Mouse (Mus musculus) thymus, adult 2 months (tissue): ENCODE measurements around the gene Parn.

Experiments
- CTCF ChIP-seq: fragments of 200-500 bp; IDR thresholded peaks from 2 replicates; pipeline ENCODE4 v1.5.1; 2012; ENCODE audit warnings: mild to moderate bottlenecking, control low read depth, low read length, moderate library complexity, borderline replicate concordance; ENCODE audit not compliant: control insufficient read depth, poor library complexity, insufficient read depth; ENCODE audit errors: extremely low read depth
- POLR2A ChIP-seq: fragments of 200-500 bp; IDR thresholded peaks from 2 replicates; pipeline ENCODE4 v1.6.1; 2012; ENCODE audit warnings: mild to moderate bottlenecking, low read length, control low read depth, moderate library complexity; ENCODE audit not compliant: control insufficient read depth, poor library complexity, insufficient read depth; ENCODE audit errors: extremely low read depth

DNA sequence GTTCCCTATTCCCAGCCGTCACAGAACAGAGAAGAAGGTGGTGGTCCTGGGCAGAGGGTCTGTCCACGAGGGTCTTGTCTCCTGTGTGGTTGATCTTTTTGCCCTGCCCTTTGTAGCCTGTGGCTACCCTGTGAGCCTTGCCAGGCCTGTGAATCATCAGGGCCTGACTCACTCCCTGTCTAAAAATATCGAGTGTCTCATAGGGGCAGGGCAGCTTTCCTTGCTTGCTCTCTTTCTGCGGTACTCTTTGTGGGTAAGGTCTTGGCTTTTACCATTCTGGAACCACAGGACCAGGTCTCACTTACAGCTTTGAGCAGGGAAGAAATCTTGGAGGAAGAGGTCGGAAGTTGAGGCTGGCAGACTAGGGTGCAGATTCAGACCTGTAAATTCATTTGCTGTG is 162.9 kb downstream of the Parn start:
- TF ChIP-seq CTCF (no peak), POLR2A (no peak)
